Comparison of ENCODE assay signal across 27 mouse cellular contexts in genomic region chr7:88847946-88848524, GRCm38 (mm10).
DNase-seq lines count a peak whose midpoint lies in the region; ATAC-seq and TF ChIP-seq lines count a peak whose summit lies in the region.
"Had no signal": no experiment of that assay in that cellular context is flagged by ENCODE, and none has a peak within 500 bp of the region (broad histone marks: within the 10 kb centered on the region; RNA-seq: fewer than 3 reads in every experiment).

No protein-coding gene starts in this region.

- ATAC-seq in forebrain, embryonic 14.5 days = no peak
- ATAC-seq in hematopoietic stem cell, adult 5-6 weeks (replicated peaks in 1 of 2; ENCODE audit: insufficient read depth in 1 of 2, low FRiP score in 2 of 2, low TSS enrichment in 1 of 2, low read depth in 1 of 2, poor library complexity in 2 of 2, severe bottlenecking in 2 of 2) = peak; percentile 56 to 67
- ATAC-seq: CD4-positive, CD25-positive, alpha-beta regulatory T cell, adult 4 months; liver, postnatal 0 days; midbrain, embryonic 13.5 days; Patski had no signal

- H3K27me3 ChIP-seq in forebrain, embryonic 14.5 days (replicated peaks; ENCODE audit: control insufficient read depth, insufficient read depth, low read length) = no peaks in the 10 kb centered on the region
- no peaks in the 10 kb centered on the region for H3K27me3 ChIP-seq in forebrain, embryonic 10.5 days (ENCODE audit: poor library complexity, severe bottlenecking)
- H3K27me3 ChIP-seq: embryonic facial prominence, embryonic 13.5 days; heart, embryonic 12.5 days; hindbrain, embryonic 13.5 days; kidney, embryonic 15.5 days; limb, embryonic 12.5 days; megakaryocyte, embryonic 14.5 days; midbrain, embryonic 13.5 days; Patski had no signal

- no peak for TF ChIP-seq CTCF in left cerebral cortex, adult 2 months (IDR thresholded peaks at IDR 0.05)

- intact Hi-C loops in left cerebral cortex, adult 2 months (cut with DNase I) = no loop called here
- intact Hi-C loops in left cerebral cortex, postnatal 36 days (cut with DNase I) = no loop called here
- intact Hi-C loops in gastrocnemius, postnatal 14 days (cut with DNase I; ENCODE audit: low total_unique reads) = no loop called here

- H3K27ac ChIP-seq in forebrain, embryonic 14.5 days (ENCODE audit: low read depth, low read length) = no peak overlapping the region
- no peak overlapping the region for H3K27ac ChIP-seq in forebrain, embryonic 10.5 days
- H3K27ac ChIP-seq in left cerebral cortex, adult 2 months = peak overlapping the region; percentile 60
- H3K27ac ChIP-seq: embryonic facial prominence, embryonic 13.5 days; hindbrain, embryonic 13.5 days; kidney, embryonic 15.5 days; limb, embryonic 12.5 days; midbrain, embryonic 13.5 days had no signal

- peak; percentile 3 for DNase-seq in forebrain, embryonic 14.5 days (ENCODE audit: low spot score)
- no peak for DNase-seq in forebrain, embryonic 10.5 days (ENCODE audit: extremely low spot score, low spot score)
- no peak for DNase-seq in left cerebral cortex, adult 2 months (ENCODE audit: extremely low spot score in 1 of 2, low spot score in 2 of 2)
- no peak for DNase-seq in left cerebral cortex, postnatal 36 days (ENCODE audit: low spot score in 2 of 2)
- peak; percentile 27 for DNase-seq in brain, adult 2 months (ENCODE audit: low read depth, low spot score)
- DNase-seq in gastrocnemius, postnatal 14 days = no peak
- DNase-seq in right cerebral cortex, postnatal 4 days = no peak
- DNase-seq: adrenal gland, postnatal 36 days; cerebellum, adult 2 months; cerebellum, postnatal 25 days; embryo, embryonic 11 days; gastrocnemius, postnatal 25 days; heart, adult 18-20 months; heart, postnatal 10 days; kidney, adult 11 months; liver, postnatal 0 days had no signal

- H3K9ac ChIP-seq in forebrain, embryonic 14.5 days (ENCODE audit: low read length) = no peak overlapping the region
- H3K9ac ChIP-seq: embryonic facial prominence, embryonic 13.5 days; heart, embryonic 12.5 days; hindbrain, embryonic 13.5 days; kidney, embryonic 15.5 days; limb, embryonic 12.5 days; liver, postnatal 0 days; midbrain, embryonic 13.5 days had no signal

- H3K4me1 ChIP-seq in forebrain, embryonic 14.5 days (ENCODE audit: control insufficient read depth, insufficient read depth, low read length) = no peaks in the 10 kb centered on the region
- H3K4me1 ChIP-seq in forebrain, embryonic 10.5 days = no peaks in the 10 kb centered on the region
- H3K4me1 ChIP-seq: embryonic facial prominence, embryonic 13.5 days; heart, embryonic 12.5 days; hindbrain, embryonic 13.5 days; kidney, embryonic 15.5 days; limb, embryonic 12.5 days; megakaryocyte, embryonic 14.5 days; midbrain, embryonic 13.5 days had no signal

- 81% methylated on average over 4 of the region's 4 CpGs for WGBS in forebrain, embryonic 14.5 days
- 87% methylated on average over 4 of the region's 4 CpGs for whole genome bisulfite sequencing in forebrain, embryonic 10.5 days

- no peaks in the 10 kb centered on the region for H3K9me3 ChIP-seq in forebrain, embryonic 14.5 days (replicated peaks; ENCODE audit: control insufficient read depth, low read length)
- no peaks in the 10 kb centered on the region for H3K9me3 ChIP-seq in forebrain, embryonic 10.5 days
- H3K9me3 ChIP-seq: embryonic facial prominence, embryonic 13.5 days; heart, embryonic 12.5 days; hindbrain, embryonic 13.5 days; kidney, embryonic 15.5 days; limb, embryonic 12.5 days; megakaryocyte, embryonic 14.5 days; midbrain, embryonic 13.5 days had no signal

- H3K4me2 ChIP-seq in forebrain, embryonic 14.5 days (ENCODE audit: low read length) = no peak overlapping the region
- H3K4me2 ChIP-seq: embryonic facial prominence, embryonic 13.5 days; heart, embryonic 12.5 days; hindbrain, embryonic 13.5 days; kidney, embryonic 15.5 days; limb, embryonic 12.5 days; liver, embryonic 11.5 days; midbrain, embryonic 13.5 days had no signal

- H3K4me3 ChIP-seq in forebrain, embryonic 14.5 days (ENCODE audit: low read depth, low read length) = no peak overlapping the region
- H3K4me3 ChIP-seq in forebrain, embryonic 10.5 days = no peak overlapping the region
- H3K4me3 ChIP-seq in left cerebral cortex, adult 2 months = no peak overlapping the region
- H3K4me3 ChIP-seq: embryonic facial prominence, embryonic 13.5 days; heart, embryonic 12.5 days; hindbrain, embryonic 13.5 days; kidney, embryonic 15.5 days; limb, embryonic 12.5 days; megakaryocyte, embryonic 14.5 days; midbrain, embryonic 13.5 days had no signal

- no peaks in the 10 kb centered on the region for H3K36me3 ChIP-seq in forebrain, embryonic 14.5 days (ENCODE audit: control insufficient read depth, insufficient read depth, low read length)
- no peaks in the 10 kb centered on the region for H3K36me3 ChIP-seq in forebrain, embryonic 10.5 days (replicated peaks)
- H3K36me3 ChIP-seq: embryonic facial prominence, embryonic 13.5 days; heart, embryonic 12.5 days; hindbrain, embryonic 13.5 days; kidney, embryonic 15.5 days; limb, embryonic 12.5 days; midbrain, embryonic 13.5 days had no signal

Comparison
In these comparisons a context has a peak if more than half of its experiments do, and no peak if none do; other contexts are left out.
1. DNase-seq: peak in forebrain, embryonic 14.5 days (single experiment) and brain, adult 2 months (single experiment); none in forebrain, embryonic 10.5 days (single experiment), left cerebral cortex, adult 2 months (0 of 2), left cerebral cortex, postnatal 36 days (0 of 2), gastrocnemius, postnatal 14 days (single experiment) and right cerebral cortex, postnatal 4 days (single experiment).